Mouse (Mus musculus) lung, embryonic 14.5 days (tissue): ENCODE measurements around the gene Cnih3. TPM values are rescaled to one million over a fixed set of nuclear protein-coding genes. Genes with fewer than 3 reads are reported as not detected.

Experiments
- ATAC-seq: fragments of 200-750 bp; cut with Nextera tagmentation; 2 replicates; pipeline ENCODE4 v1.8.0; 2017; ENCODE audit warnings: mild to moderate bottlenecking, moderate TSS enrichment, moderate library complexity; ENCODE audit not compliant: insufficient read depth
- DNase-seq: peaks from one replicate; pipeline ENCODE4 v3.0.0-alpha.2; 2015
- H3K27ac ChIP-seq: fragments of 300-500 bp; sonication (generic); 2 replicates; pipeline ENCODE4 v1.5.1; 2014; ENCODE audit warnings: low read depth, mild to moderate bottlenecking, moderate library complexity
- H3K27me3 ChIP-seq: fragments of 300-500 bp; sonication (generic); 2 replicates; pipeline ENCODE4 v1.6.1; 2014; ENCODE audit warnings: low read length, control low read depth; ENCODE audit not compliant: insufficient read depth
- H3K36me3 ChIP-seq: fragments of 300-500 bp; sonication (generic); 2 replicates; pipeline ENCODE4 v1.6.1; 2014; ENCODE audit warnings: control low read depth; ENCODE audit not compliant: insufficient read depth
- H3K4me1 ChIP-seq: fragments of 300-500 bp; sonication (generic); 2 replicates; pipeline ENCODE4 v1.6.1; 2014; ENCODE audit warnings: antibody characterized with exemption, control low read depth; ENCODE audit not compliant: insufficient read depth
- H3K4me2 ChIP-seq: fragments of 300-500 bp; sonication (generic); 2 replicates; pipeline ENCODE4 v1.6.1; 2014; ENCODE audit warnings: mild to moderate bottlenecking
- H3K4me3 ChIP-seq: fragments of 300-500 bp; sonication (generic); 2 replicates; pipeline ENCODE4 v1.5.1; 2014; ENCODE audit warnings: low read depth, low read length
- H3K9ac ChIP-seq: fragments of 300-500 bp; sonication (generic); 2 replicates; pipeline ENCODE4 v1.6.1; 2014
- H3K9me3 ChIP-seq: fragments of 300-500 bp; sonication (generic); 2 replicates; pipeline ENCODE4 v1.6.1; 2016; ENCODE audit warnings: low read depth, low read length, control low read depth
- CTCF ChIP-seq: IDR thresholded peaks from 2 replicates; pipeline ENCODE4 v1.5.1; 2016; ENCODE audit warnings: antibody characterized with exemption, low read depth
- WGBS: fragments of 180-500 bp; shearing (Covaris S2); extraction: QIAGEN DNeasy Blood & Tissue Kit; methylation state at CpG from one replicate; pipeline ENCODE4 v1.1.7; 2014; 5-methylcytosine and 5-hydroxymethylcytosine counted together
- polyA plus RNA-seq: library from polyadenylated mRNA; unstranded; fragments of >200 nt; fragmentation: Nextera tagmentation; extraction: Ambion mirVana; gene quantifications from 2 replicates; pipeline ENCODE4 v1.2.1, GENCODE M21; 2014

The Cnih3 gene
- 0.18 TPM in 1 of 2 replicates, not detected in the other for polyA plus RNA-seq

DNA sequence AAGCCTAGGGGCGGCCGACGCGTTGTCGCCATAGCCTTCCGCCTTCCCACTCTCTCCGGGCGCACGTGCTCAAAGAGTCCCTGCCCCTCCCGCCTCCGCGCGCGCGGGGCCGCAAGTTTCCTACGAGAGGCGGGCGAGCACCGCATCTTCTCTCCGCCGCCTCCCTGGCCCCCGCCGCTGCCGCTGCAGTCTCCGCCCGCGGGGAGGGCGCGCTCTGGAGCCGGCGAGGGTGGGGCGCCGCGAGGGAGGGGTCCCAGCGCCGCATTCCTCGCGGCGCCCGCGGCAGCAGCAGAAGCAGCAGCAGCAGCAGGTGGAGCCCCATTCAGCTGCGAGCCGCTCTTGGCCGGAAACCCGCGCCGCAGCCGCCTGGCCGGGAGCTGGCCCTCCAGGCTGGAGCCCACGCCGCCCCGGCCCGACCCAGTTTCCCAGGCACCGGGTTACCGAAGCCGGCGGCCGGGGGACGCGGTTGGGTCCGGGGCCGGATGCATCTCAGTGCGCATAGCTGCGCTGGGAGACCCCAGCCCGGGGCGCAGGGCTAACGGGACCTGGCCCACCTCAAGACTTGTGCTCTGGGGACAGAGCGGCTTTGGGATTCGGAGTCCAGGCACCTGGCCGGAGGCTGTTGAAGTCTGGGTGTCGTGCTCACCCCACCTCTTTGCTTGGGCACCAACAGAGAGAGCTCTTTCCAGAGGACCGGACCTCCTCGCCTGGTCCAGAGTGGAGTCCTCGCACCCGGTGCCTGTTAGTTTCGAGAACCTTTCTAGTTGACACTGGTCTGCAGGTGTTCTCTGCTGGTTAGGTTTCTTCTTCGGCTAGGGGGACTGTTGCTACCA, at the start of gene Cnih3:
Gene Cnih3, plus strand, starts transcription at position 262 of the 833 bp plus-strand sequence.
- Histone ChIP-seq H3K4me3 (peak within 1 kb of the TSS; percentile 50), H3K27me3 (peaks cover 43% of the 10 kb centered on the region), H3K4me1 (no peaks in the 10 kb centered on the region; the same call in 1 of the 2 replicates), H3K4me2 (peak within 1 kb of the TSS; percentile 96), H3K9me3 (no peaks in the 10 kb centered on the region), H3K36me3 (no peaks in the 10 kb centered on the region), H3K9ac (peak within 1 kb of the TSS; percentile 54), H3K27ac (no peak within 1 kb of the TSS)
- DNase-seq, result peak; percentile 69
- peak; percentile 66 for ATAC-seq
- TF ChIP-seq CTCF, result no peak
- WGBS, result under 1% methylated on average over 78 of the region's 78 CpGs

DNA sequence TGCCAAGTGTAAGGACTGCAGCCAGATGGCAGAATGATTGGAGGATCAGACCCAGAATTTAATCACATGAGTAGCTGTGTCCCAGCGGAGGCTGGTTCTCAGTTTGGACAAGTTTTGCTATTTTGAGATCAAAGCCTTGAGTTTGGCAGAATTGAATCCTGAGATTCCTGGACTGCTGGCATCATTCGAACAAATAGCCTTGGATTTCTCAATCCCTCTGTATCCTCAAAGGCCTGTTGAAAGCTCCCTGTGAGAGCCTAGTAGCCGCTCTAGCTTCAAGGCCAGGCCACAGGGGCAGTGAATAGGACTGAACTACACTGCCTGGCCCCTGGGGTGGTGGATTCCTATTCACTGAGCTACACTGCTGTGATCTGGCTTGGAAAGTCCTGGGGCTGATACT, 44.4 kb upstream of the Cnih3 start:
- Histone ChIP-seq H3K4me2 (no peak overlapping the region), H3K9me3 (no peaks in the 10 kb centered on the region), H3K4me3 (no peak overlapping the region), H3K27ac (no peak overlapping the region), H3K9ac (no peak overlapping the region), H3K27me3 (no peaks in the 10 kb centered on the region), H3K36me3 (no peaks in the 10 kb centered on the region), H3K4me1 (no peaks in the 10 kb centered on the region)
- ATAC-seq (no peak), DNase-seq (no peak)
- no peak for TF ChIP-seq CTCF
- 81% methylated on average over 3 of the region's 3 CpGs for WGBS

DNA sequence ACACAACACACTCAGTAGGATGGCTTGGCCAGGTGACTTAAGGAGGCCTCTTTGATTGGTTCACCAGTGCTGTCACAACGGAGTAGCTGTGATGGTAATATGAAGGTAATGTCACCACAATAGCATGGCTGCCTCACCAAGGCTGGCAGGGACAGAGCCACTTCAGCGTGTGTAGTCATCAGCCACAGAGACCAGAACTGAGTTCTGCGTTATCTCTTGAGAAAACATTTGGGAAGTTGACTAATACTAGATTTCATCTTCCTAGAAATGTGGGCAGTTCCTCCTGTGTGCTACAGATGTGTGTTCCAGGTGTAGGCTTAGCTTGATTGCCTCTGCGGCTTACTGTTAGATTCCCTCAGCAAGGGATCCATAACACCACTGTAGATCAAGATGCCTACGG, 41.7 kb upstream of the Cnih3 start:
- WGBS, result 90% methylated on average over 5 of the region's 5 CpGs
- Histone ChIP-seq H3K4me2 (no peak overlapping the region), H3K9ac (no peak overlapping the region)

DNA sequence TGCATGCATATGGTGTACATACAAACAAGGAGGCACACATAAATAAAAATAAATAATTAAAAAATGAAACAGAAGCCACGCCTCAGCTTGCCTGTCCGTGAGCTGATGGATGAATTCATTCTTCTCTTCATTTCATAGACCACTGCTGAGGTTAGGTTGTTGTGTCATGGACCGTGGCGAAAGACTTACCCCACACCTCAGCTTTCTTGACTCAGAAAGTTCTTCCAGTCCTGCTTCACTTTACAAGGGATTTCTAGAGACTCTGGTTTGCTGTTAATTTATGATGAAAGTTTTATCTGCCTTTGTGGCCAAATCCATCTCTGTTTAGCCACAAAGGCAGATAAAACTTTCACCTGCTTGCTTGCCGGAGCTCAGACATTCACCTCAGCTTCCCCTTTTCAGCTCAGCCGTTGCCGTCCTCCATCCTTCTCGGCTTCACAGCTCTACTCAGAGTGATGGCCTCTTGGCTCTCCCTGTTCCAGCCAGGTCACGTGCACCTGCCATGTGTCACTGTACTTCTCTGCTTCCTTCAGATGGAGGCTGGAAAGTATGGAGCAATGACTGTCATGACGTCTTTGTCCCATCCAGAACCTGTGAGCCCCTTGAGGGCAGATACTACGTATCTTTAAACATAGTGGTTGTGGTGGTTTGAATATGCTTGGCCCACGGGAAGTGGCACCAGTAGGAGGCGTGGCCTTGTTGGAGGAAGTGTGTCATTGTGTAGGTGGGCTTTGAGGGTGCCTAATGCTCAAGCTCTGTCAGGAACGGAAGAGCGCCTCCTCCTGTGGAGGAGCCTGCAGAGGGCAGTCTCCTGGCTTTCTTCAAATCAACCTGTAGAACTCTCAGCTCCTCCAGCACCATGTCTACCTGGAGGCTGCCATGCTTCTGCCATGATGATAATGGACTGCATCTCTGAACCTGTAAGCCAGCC, 40.0 kb upstream of the Cnih3 start:
- no peak overlapping the region for H3K27ac ChIP-seq
- no peak for DNase-seq
- no peaks in the 10 kb centered on the region for H3K27me3 ChIP-seq
- TF ChIP-seq CTCF, result no peak
- ATAC-seq, result no peak
- no peak overlapping the region for H3K4me2 ChIP-seq
- H3K9ac ChIP-seq, result no peak overlapping the region
- H3K36me3 ChIP-seq, result no peaks in the 10 kb centered on the region
- WGBS, result 88% methylated on average over 15 of the region's 15 CpGs
- H3K4me1 ChIP-seq, result no peaks in the 10 kb centered on the region
- no peak overlapping the region for H3K4me3 ChIP-seq
- H3K9me3 ChIP-seq, result no peaks in the 10 kb centered on the region

More for the DNA sequence above, 41.7 kb upstream of the Cnih3 start:
- ATAC-seq (no peak), DNase-seq (no peak)
- Histone ChIP-seq H3K9me3 (no peaks in the 10 kb centered on the region), H3K27ac (no peak overlapping the region), H3K36me3 (no peaks in the 10 kb centered on the region), H3K4me3 (no peak overlapping the region), H3K4me1 (no peaks in the 10 kb centered on the region), H3K27me3 (no peaks in the 10 kb centered on the region)
- no peak for TF ChIP-seq CTCF

DNA sequence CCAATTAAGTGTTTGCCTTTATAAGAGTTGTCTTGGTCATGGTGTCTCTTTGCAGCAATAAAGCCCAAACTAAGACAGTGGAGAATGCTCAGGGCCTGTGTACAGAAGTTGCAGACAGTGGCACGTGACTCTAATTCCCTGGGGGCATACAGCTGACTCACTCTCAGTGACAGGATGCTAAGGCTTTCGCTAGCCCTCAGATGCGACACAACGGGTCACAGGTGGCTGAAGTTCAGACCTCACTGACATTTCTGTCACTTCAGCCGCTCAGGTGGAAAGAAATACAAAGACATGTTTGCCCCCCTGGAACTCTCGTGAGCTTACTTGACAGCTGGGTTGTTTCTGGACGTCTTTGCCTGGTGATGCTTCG, 39.4 kb upstream of the Cnih3 start:
- ATAC-seq, result no peak
- no peak overlapping the region for H3K4me3 ChIP-seq
- WGBS, result 82% methylated on average over 8 of the region's 8 CpGs
- H3K4me2 ChIP-seq, result no peak overlapping the region
- no peaks in the 10 kb centered on the region for H3K27me3 ChIP-seq
- H3K4me1 ChIP-seq, result no peaks in the 10 kb centered on the region
- no peaks in the 10 kb centered on the region for H3K36me3 ChIP-seq
- H3K27ac ChIP-seq, result no peak overlapping the region
- TF ChIP-seq CTCF, result no peak
- no peak overlapping the region for H3K9ac ChIP-seq
- no peaks in the 10 kb centered on the region for H3K9me3 ChIP-seq
- no peak for DNase-seq

DNA sequence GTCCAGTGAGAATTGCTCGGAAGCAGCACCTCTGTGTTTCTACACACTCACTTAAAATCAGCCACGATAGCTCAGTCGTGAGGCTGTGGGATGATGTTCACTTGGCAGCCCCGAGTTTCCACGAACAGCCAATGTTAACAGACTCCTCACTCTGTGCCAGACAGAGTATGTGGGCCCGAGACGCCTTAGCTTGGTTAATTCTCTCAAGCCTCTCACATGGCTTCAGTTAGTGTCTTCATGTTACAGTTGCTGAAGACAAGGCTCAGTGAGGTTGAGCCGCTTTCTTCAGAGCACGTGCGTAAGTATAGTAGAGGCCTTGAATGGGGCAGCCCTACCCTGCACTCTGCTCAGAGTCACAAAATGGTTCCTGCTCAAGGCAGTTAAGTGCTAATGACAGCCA, 38.1 kb upstream of the Cnih3 start:
- TF ChIP-seq CTCF, result no peak
- H3K9ac ChIP-seq, result no peak overlapping the region
- no peak overlapping the region for H3K27ac ChIP-seq
- no peaks in the 10 kb centered on the region for H3K36me3 ChIP-seq
- no peaks in the 10 kb centered on the region for H3K27me3 ChIP-seq
- H3K4me2 ChIP-seq, result no peak overlapping the region
- 77% methylated on average over 10 of the region's 10 CpGs for WGBS
- H3K4me1 ChIP-seq, result no peaks in the 10 kb centered on the region
- DNase-seq, result no peak
- H3K9me3 ChIP-seq, result no peaks in the 10 kb centered on the region
- ATAC-seq, result no peak
- no peak overlapping the region for H3K4me3 ChIP-seq

DNA sequence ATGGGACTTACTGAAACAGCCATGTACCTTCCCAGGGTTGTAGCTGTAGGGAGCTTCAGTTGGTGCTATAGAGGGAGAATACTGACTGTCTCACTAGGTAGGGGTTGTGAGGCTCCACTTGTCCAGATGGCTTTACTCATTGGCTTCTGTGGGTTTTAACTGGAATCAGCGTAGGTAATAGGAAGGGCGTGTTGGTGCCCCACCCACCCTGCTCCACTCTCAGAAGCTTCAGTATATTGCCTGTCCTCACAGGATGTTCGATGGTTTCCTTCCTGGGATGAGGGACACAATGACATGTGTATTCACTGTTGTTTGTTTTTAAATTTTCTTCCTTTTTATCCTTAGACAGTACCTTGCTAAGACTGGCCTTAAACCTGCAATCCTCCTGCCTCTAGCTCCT, 37.1 kb upstream of the Cnih3 start:
- Histone ChIP-seq H3K9me3 (no peaks in the 10 kb centered on the region), H3K4me3 (no peak overlapping the region), H3K9ac (no peak overlapping the region), H3K4me1 (no peaks in the 10 kb centered on the region), H3K36me3 (no peaks in the 10 kb centered on the region), H3K4me2 (no peak overlapping the region), H3K27me3 (no peaks in the 10 kb centered on the region), H3K27ac (no peak overlapping the region)
- ATAC-seq (no peak), DNase-seq (no peak)
- WGBS, result 75% methylated on average over 3 of the region's 3 CpGs
- no peak for TF ChIP-seq CTCF
